Mouse (Mus musculus) cerebellum, postnatal 14 days (tissue): ENCODE measurements at regions not wholly inside any gene's neighbourhood (a gene's known extent, or its start where the extent isn't known, plus 50 kb on each side); places are given as distances from the start of the nearest gene placed in this dataset.
A peak's percentile ranks its signal among the peaks of the same experiment; 100 is the strongest.
"Not testable (repeated sequence)": the region's sequence is repeated elsewhere in the genome, so short reads cannot be mapped to it uniquely, and the experiment has no call there.

Experiments
- DNase-seq, 2 experiments: peaks; one replicate each; pipeline ENCODE4 v3.0.0; 2021; ENCODE audit warnings: mixed read lengths in 2 of 2

DNA sequence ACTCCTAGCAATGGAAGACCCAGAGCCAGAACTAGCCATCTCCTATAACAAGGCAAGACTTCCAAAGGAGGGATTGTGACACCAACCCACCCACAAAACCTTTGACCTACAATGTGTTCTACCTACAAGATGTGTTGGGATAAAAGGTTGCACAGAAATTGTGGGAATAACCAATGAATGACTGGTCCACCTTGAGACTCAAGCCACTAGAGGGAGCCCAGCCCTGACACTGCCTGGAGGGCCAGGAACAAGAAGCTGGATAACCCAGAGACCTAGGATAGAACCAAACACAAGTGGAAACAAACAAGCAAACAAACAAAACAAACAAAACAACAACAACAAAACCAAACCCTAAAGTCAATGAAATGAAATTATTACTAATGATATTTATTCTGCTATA lies 288.8 kb downstream of the Dchs2 start:
- DNase-seq = peak; percentile 27 to 48

DNA sequence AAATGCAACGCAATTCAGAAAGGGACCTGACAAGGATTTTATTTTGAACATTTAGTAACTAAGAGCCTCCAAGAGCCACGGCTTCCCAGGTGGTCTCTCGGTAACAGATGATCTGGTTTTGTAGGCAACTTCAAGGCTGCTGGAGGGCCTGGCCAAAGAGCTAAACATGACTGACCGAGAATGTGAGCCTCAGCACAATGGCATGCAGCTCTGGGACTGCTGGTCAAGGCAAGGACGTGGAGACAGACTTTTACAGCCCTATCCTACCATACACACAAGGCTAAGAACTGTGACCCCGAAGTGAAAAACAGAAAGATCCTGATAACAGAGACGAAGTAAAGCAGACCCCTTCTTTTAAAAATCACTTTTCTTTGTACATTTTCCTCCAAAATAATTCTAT lies 296.5 kb downstream of the Dchs2 start:
- no peak for DNase-seq

DNA sequence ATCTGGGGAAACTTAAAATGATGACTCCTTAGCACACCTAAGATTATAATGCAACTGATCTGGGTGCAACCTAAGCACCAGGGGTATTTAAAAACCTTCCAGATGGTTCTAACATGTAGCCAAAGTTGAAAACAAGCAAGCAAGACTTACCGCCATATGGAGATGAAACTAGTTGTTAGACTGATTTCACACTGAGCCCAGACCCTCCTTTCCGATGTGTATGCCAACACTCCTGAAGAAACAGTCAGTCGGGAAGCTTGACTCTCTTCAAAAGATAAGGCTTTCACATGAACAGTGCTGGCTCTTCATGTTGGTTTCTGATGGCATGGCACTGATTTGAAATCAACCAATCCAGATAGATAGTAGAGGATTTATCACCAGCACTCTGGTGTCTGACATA lies 301.6 kb downstream of the Dchs2 start:
- no peak for DNase-seq

DNA sequence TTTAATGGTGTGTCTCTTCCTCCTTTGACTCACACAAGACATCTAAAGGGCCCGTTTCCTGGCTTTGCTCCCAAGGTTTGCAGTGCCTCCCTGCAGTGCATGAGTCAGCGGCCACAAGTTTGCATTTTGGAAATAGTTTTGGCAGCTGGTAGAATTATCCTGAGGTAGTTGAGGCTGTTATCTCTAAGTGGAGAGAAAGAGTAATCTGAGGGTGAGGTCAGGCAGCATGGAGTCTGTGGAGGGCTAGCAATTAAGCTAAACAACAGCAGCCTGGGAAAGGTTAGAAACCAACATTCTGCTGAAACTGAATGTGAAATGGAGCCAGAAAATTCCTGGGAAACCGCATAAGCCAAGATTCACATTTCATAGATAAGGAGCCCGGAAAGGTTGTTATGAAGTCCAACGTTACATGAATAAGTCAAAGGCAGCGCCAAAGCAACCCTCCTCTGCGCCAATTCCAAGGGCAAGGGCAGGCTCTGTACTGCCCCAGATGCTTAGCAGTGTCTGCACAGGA lies 318.5 kb downstream of the Dchs2 start:
- no peak for DNase-seq

DNA sequence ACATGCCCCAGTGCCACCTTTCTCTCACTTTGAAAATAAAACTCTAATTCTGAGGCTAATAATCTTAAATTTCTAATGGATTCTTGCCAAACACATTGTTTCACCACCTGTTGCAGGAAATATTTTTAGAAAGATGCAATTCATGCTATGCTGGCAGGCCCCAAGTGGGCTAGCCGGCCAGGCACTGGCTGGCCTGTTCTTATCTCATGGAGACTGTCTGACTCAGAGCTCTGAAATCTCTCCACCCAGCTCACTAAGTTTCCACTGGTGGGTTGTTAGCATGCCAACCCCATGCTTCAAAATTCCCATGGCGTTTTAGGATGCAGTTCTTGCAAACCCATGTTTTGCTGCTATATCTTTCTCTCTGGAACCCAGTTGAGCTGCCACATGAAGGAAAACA lies 315.5 kb upstream of the Sfrp2 start:
- DNase-seq = no peak

DNA sequence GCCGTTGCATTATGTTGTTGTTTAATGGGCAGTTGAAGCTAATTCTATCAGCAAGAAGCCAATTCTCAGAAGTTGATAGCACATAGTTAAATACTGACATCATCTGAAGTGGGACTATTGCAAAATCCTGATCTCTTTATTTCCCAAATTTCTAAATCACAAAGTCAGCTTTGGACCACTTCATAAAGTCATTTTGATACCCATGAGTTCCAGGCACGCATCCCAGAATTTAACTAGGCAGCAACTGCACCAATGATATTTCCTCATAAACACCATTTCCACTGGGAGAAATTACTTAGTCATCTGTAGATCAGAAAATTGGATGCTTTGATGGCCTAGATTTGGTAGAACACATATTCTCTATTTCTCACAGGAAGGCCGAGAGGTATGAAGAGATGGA lies 314.8 kb upstream of the Sfrp2 start:
- no peak for DNase-seq

DNA sequence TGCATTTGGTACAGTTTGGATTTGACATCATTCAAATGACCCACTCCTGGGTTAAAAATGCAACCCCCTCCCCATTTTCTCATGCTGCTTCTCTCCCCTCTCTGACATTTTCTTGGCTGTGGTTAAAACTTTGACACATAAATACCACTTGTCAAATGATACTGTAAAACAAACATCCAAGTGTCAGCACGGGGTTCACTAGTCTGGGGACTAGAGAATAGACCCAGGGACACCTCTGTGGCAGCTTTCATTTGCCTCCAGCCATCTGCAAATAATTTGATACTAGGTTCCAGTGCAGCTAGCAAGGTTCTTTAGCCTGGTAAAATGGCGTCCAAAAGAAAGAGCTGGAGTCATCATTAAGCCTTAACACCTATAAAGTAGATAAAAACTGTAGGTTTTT lies 312.7 kb upstream of the Sfrp2 start:
- no peak for DNase-seq

DNA sequence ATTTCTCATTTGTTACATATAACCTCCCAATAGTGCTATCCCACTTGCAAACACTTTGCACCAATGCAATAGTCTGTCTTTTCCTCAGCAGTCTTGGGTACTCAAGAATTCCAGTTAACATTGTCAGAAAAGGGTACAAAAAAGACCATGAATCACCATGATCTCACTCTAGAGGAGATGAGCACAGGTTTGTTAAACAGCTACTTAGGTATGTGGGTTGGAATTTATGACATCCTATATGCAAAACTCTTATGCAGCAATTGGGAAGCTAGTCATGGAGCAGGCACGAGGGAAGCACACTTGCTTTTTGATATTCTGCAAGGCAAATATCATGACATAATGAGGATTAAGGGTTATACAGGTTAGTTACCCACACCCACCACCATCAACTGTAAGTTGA lies 307.7 kb upstream of the Sfrp2 start:
- no peak for DNase-seq

DNA sequence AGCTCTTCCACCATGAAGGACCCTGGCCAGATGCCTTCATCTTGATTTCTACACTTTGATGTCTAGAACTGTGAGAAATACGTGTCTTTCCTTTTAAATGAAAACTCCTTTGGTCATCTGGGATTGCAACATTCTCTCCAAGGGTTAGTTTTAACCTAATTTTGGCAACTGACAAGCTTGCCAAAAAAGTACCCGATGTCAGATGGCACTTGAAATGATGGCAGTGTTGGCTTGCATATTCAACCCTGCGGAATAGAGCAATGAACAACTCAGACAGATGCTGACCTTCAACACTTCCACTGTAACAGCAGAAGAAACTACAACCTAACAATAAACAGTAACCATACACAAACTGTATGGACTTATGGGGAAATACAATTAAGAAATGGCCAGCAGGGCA lies 286.9 kb upstream of the Sfrp2 start:
- DNase-seq = no peak

DNA sequence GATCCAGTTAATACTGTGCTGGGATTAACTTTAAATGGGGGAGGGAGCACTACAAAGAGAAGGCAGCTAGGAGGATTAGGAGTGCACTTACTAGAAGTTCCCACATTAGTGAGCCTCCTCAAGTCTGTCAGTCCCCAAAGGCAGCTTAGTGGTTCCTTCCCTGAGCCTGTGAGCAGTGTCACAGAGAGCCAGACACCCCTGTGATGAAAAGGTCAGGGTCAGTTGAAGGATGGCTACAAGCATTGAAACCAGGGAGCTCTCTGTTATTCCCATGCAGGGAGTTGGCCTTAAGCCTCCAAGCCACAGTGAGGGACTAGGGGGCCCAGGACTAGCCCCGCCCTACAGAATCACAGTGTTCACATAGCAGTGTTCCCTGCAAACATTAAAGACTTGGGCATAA lies 285.9 kb upstream of the Sfrp2 start:
- no peak for DNase-seq

DNA sequence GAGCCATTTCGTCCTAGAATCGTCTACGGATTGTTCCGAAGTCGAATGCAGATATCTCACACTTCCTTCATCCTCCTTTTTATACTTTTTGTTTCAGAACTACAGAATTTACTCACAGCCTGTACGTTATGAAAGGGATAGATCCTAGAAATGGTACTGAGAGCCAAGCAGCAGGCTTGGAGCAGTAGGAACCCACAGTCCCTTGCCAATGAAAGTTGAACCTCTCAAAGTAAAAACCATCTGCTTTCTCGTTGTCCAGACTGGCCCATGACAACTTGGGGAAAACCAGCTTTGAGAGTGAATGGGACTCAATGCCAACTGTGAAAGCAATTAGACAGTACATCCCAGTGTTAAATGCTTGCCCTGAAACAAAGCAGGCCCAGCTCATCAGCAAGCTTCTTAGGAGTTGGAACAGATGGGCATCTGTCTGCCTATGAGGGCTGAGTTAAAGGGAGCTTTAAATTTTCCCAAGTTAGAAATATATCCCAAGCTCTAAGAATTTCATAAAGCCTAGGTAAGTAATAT lies 279.9 kb upstream of the Sfrp2 start:
- DNase-seq = peak in 1 of 2 experiments; percentile 31

DNA sequence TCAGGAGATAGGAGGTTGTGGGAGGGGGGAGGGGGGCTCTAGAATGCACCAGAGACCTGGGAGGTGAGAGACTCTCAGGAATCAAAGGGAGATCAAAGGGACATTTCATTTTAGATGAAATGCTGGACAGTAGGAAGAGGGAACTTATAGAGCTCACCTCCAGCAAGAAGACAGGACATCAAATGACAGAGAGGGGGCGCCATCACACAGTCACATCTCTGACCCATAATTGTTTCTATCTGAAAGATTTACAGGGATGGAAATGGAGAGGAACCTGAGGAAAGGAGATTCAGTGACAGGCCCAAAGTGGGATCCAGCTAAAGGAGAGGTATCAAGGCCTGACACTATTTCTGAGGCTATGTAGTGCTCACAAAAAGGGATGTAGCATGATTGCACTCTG lies 270.5 kb upstream of the Sfrp2 start:
- DNase-seq = peak; percentile 19 to 38

DNA sequence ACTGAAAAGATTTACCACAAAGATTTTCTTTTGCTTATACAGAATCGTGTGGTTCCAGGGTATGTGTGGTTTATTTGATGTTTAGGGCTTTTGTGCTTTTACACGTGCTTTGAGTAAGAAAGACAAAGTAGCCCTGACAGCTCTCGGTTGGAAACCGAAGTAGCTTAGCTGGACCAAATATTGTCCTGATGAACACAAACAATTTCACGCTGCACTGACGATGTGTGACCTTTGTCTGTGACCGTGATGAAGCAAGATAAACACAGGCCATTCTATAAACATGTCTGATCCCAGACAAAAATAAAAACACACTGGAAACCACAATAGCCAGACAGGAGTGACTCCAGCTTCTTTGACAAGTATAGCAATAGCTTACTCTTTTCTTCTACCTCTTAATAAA lies 262.2 kb upstream of the Sfrp2 start:
- no peak for DNase-seq

DNA sequence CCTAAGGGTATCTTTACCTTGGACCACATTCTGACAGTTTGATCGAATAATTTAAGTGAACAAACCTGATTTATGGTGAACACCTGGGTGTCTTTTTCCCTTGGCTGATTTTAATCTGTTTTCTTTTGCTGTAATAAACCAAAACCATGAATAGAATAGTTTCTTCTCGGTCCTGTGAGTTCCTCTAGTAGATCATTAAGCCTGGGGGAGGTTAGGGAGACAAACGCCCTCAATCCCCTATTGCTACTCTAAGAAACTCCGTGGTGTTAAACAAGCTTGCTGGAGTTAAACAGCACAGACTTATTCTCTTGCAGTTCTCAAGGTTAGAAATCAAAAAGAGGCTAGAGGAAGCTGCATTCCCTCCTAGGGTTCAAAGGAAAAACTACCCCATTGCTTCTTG lies 249.5 kb upstream of the Sfrp2 start:
- no peak for DNase-seq

DNA sequence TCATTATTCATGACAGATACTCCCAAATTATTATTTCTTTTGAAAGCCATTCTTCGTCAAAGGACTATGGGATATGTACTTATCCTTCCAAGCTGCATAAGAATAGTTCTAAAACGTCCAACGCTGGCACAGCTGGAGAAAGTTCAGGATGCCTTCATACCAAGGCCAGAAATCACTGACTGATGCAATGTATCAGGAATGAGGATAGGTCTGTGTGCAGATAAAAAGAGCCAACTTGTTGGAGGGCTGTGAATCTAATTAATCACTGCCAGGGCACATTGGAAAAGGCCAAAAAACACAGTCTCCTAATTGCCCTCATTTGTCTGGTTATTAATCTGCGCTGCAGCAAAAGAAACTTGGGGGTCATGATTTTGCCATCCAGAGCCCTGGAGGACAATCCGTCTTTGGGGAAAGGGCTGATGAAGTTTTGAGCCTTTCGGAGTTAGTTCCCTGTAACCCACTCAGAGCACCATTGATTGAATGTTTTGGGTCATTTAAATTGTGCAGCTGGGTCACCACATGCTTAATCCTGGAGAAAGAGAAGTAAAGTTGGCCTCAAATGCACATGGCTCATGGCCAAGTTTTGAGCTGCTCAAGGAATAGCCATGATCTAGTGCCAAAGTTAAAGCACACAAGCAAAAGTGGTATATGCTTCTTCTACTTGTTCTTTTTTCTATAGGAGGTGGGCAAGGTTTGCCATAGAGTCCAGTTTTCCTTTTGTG lies 248.0 kb upstream of the Sfrp2 start:
- peak in 1 of 2 experiments; percentile 23 for DNase-seq

DNA sequence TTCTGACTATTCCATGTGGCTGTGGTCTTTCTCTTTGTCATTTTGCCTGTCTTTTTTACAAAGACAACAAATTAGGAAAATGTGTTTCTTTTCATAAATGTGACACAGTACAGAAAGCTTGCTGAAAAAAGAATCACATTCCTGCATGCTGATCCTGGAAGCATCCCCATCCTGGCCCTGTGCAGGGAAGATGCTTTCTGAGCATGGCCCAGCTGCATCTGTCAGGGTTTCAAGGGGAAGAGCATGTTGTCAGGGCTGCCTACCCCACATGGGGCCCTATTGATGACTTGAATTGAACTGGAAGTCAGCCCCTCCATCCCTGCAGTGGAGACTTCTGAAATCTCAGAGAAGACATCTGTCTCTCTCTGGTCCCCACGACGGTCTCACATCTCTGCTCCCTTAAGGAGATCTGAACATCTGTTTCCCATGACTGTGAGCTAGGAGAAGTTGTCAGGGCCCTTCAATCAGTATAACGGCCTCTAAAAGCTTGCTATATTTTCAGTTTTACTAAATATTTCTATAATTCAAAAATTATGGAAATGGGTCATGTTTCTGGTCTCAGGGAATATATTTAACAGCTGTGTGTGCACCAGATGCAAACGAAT lies 235.8 kb upstream of the Sfrp2 start:
- DNase-seq = no peak

DNA sequence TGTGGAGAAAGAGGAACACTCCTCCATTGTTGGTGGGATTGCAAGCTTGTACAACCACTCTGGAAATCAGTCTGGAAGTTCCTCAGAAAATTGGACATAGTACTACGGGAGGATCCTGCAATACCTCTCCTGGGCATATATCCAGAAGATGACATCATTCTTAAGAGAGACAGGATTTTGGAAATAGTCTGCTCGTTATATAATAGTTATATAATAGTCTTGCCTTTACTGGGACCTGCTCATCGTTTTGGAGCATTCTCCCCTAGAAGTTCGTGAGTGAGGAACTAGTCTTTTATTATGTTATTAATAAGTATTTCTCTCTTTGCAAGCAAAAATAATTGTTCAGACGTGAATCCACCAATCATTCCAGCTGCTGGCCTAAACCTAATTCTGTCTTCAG lies 229.5 kb upstream of the Sfrp2 start:
- DNase-seq = not testable (repeated sequence)

DNA sequence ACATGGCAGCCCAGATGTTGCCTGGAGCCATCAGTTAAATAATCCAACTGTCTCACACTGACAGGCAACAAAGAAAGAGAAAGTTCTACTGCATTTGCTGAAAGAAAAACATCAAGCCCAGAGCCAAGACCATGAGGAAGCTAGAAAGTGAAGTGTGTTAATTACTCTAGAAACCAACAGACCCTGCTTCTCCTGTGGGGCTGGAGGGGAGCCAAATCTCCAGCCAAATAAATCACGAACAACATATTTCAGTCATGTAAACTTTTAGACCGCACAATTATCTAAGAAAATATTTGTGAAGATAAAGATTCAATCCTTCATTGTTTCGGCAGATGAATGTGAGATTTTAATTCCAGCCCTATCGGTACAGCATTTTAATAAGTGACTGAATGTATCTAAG lies 228.9 kb upstream of the Sfrp2 start:
- DNase-seq = peak; percentile 33 to 42

DNA sequence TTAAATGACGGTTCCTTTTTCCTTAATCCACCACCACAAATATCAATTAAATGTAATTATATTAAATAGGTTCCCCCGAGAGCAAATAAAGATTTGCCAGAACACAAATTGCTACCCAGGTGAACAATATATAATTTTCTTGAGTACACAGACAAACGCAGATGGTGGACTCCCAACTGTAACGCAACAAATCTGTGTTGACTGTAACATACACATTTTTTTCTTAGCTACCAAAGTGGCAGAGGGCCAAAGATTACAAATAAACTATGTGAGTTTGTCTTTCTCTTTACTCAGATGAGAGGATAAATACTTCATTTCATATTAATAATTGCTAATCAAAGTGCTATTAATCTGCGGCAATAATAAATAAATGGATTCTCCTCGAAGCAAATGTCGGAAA lies 228.4 kb upstream of the Sfrp2 start:
- no peak for DNase-seq

DNA sequence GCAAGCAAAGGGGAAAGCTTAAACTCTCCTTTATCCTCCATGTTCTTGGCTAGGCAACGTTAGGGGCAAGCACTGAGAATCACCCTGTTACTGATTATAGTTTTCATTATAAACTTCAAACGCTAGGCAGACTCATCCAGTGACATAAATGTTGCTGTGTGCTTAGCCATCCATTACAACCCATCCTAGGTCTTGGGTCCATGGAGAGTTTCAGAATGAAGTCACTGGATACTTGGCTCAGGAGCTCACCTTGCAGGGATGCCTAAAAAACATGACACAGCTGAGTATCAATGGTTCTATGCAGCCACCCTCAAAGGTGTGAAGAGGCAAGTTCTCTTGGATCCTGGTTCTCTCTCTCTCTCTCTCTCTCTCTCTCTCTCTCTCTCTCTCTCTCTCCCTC lies 227.2 kb upstream of the Sfrp2 start:
- DNase-seq = no peak

DNA sequence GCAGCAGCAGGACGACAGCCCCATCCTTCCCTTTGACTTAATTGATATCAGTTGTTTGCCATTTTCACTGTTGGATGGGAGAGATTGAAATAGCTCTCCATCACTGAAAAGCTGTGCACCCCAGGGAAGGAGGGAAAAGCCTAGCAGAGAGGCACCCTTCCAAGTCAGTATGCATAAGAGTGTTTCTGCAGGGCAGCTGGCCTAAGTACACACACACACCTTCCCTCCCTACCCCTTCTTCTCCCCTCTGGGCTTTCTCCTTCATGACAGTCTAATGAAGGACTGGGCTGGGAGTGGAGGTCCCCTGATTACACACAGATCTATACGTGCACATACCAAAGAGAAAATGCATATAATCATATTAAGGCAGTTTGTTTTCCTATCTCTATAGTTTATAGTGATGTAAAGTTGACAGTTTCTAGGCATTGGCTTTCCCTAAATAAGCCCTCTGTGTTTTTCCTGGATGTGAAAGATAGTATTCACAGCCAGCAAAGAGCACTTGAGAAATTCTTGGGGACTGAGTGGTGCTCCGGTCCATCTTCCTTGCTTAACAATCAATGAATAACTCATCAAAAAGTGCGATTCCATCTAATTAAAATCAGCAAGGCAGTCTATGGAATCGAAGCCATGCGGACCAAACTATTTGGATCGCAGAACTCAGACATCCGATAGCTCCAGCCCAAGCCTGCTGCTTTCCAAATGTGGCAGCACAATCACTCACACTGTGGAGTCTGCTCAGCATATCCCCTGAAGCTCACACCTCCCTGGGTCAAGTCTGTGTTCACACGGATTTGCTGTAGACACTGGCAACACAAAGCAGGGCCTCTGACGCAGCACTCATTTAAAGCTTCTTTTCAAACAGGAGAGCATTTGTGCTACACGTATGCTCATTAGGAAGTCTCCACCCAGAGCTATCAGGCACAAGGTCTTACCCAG lies 224.9 kb upstream of the Sfrp2 start:
- DNase-seq = no peak

DNA sequence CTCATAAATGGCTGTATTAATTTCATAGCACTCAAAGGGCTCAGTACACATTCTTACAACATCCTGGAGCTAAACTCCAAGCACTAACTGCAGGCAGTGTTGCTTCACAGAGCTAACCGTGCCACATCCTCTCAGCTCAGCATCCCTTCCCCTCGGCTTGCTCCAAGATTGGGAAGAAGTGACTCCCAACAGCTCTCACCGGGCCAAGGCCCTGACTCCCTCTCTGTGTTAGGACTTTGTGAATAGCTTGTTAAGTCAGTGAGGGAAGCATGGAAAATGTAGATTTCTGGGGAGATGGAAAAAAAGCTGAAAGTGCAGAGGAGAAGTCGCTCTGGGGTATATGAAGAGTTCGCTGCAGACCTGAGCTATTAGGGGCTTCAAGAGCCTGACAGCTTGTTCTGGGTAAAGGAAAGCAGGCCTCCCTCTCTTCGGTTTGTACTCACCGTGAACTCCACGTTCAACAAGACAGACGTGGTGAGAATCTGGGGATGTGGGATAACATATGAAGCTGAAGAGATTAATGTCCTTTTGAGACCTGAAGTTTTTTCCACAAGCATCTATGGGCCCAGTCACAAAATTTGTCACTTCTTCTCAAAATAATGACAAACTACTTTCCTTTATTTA lies 213.5 kb upstream of the Sfrp2 start:
- DNase-seq = no peak

DNA sequence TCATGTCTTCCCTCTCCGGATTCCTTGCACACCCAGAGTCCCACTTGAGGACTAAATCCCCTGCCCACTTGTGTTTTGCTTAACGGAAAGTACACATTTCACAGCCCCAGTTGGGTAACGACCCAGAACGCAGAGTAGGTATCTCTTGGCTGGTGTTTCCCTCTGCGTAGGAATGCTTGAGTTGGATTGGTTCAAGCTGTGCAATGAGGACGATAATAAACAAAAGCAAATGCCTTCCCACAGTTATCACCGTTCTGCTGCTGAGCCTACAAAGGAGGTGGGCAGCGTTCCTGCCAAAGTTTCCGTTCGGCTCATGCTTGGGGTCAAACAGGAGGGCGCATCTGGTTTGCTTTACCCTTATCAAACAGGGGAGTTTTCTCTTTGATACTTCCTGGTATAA lies 212.3 kb upstream of the Sfrp2 start:
- DNase-seq = no peak
